Comparison of ENCODE assay signal across 9 mouse cellular contexts in genomic region chr7:122945149-122945548, GRCm38 (mm10). TPM values are rescaled to one million over a fixed set of nuclear protein-coding genes. Genes with fewer than 3 reads are reported as not detected.
DNase-seq lines count a peak whose midpoint lies in the region; ATAC-seq lines count a peak whose summit lies in the region.
"Had no signal": no experiment of that assay in that cellular context is flagged by ENCODE, and none has a peak within 500 bp of the region (broad histone marks: within the 10 kb centered on the region; RNA-seq: fewer than 3 reads in every experiment).

No protein-coding gene starts in this region.

- no peak overlapping the region for H3K4me2 ChIP-seq in forebrain, embryonic 14.5 days (ENCODE audit: low read length)
- H3K4me2 ChIP-seq: limb, embryonic 15.5 days had no signal

- 0% methylated on average over 1 of the region's 1 CpGs for WGBS in forebrain, embryonic 14.5 days

- no peaks in the 10 kb centered on the region for H3K27me3 ChIP-seq in forebrain, embryonic 14.5 days (replicated peaks; ENCODE audit: control insufficient read depth, insufficient read depth, low read length)
- H3K27me3 ChIP-seq: limb, embryonic 15.5 days had no signal

- H3K36me3 ChIP-seq in forebrain, embryonic 14.5 days (ENCODE audit: control insufficient read depth, insufficient read depth, low read length) = no peaks in the 10 kb centered on the region
- H3K36me3 ChIP-seq: limb, embryonic 15.5 days had no signal

- DNase-seq in Muller cell, postnatal 12 days (ENCODE audit: inconsistent ontology term) = peak; percentile 42
- DNase-seq in c-Kit-positive CD71-positive TER-119-positive erythroid progenitor cells, embryonic 14.5 days (ENCODE audit: low spot score) = peak; percentile 60
- DNase-seq in forebrain, embryonic 14.5 days (ENCODE audit: low spot score) = peak; percentile 90
- DNase-seq in layer of hippocampus, postnatal 36 days = peak; percentile 70 to 76
- peak; percentile 93 for DNase-seq in lung, postnatal 36 days
- DNase-seq in right cerebral cortex, postnatal 36 days (ENCODE audit: low spot score in 2 of 2) = peak; percentile 68 to 72
- DNase-seq in urinary bladder, postnatal 4 days (ENCODE audit: low spot score in 2 of 2) = peak; percentile 42 to 81

- no peaks in the 10 kb centered on the region for H3K4me1 ChIP-seq in forebrain, embryonic 14.5 days (ENCODE audit: control insufficient read depth, insufficient read depth, low read length)
- H3K4me1 ChIP-seq: limb, embryonic 15.5 days had no signal

- H3K9ac ChIP-seq in forebrain, embryonic 14.5 days (ENCODE audit: low read length) = no peak overlapping the region
- H3K9ac ChIP-seq: limb, embryonic 15.5 days had no signal

- ATAC-seq in forebrain, embryonic 14.5 days = peak; percentile 61; the same call in 1 of the 2 replicates
- peak; percentile 66 to 82 for ATAC-seq in hematopoietic stem cell, adult 5-6 weeks (replicated peaks in 1 of 2; ENCODE audit: insufficient read depth in 1 of 2, low FRiP score in 2 of 2, low TSS enrichment in 1 of 2, low read depth in 1 of 2, poor library complexity in 2 of 2, severe bottlenecking in 2 of 2)

- H3K9me3 ChIP-seq in forebrain, embryonic 14.5 days (replicated peaks; ENCODE audit: control insufficient read depth, low read length) = no peaks in the 10 kb centered on the region
- H3K9me3 ChIP-seq: limb, embryonic 15.5 days had no signal

- H3K4me3 ChIP-seq in forebrain, embryonic 14.5 days (ENCODE audit: low read depth, low read length) = no peak overlapping the region
- H3K4me3 ChIP-seq: limb, embryonic 15.5 days had no signal

- no peak overlapping the region for H3K27ac ChIP-seq in forebrain, embryonic 14.5 days (ENCODE audit: low read depth, low read length)
- H3K27ac ChIP-seq: limb, embryonic 15.5 days had no signal

RNA-seq across cellular contexts. Expression of gene Rbbp6, which starts 20.3 kb away (rescaled TPM):
- polyA plus RNA-seq in forebrain, embryonic 14.5 days (2014; fragmentation: Nextera tagmentation; extraction: Ambion mirVana) = 29.6 TPM in 2 replicates
- 96.3 and 97.9 TPM in 2 replicates for total RNA-seq in hematopoietic stem cell, adult 5-6 weeks (2017)
- 10 to 100 TPM; 71.6 to 75.1 TPM for total RNA-seq in layer of hippocampus, postnatal 36 days (2021)

Comparison
In these comparisons a context has a peak if more than half of its experiments do, and no peak if none do; other contexts are left out.
1. DNase-seq: peak in every context shown above with its lines; median percentile 93 in lung, postnatal 36 days; 90 in forebrain, embryonic 14.5 days; 73 in layer of hippocampus, postnatal 36 days; 70 in right cerebral cortex, postnatal 36 days; 62 in urinary bladder, postnatal 4 days; 60 in c-Kit-positive CD71-positive TER-119-positive erythroid progenitor cells, embryonic 14.5 days; 42 in Muller cell, postnatal 12 days.